Mouse (Mus musculus) liver, embryonic 11.5 days (tissue): ENCODE measurements at regions not wholly inside any gene's neighbourhood (a gene's known extent, or its start where the extent isn't known, plus 50 kb on each side); places are given as distances from the start of the nearest gene placed in this dataset.
"Not testable (repeated sequence)": the region's sequence is repeated elsewhere in the genome, so short reads cannot be mapped to it uniquely, and the experiment has no call there.

Experiments used
- ATAC-seq: fragments of 200-750 bp; cut with Nextera tagmentation; replicated peaks from 2 replicates; pipeline ENCODE4 v1.8.0; 2017; ENCODE audit warnings: moderate number of reproducible peaks, mild to moderate bottlenecking, moderate TSS enrichment, moderate library complexity; ENCODE audit not compliant: low FRiP score
- DNase-seq: peaks from one replicate; pipeline ENCODE4 v3.0.0-alpha.2; 2017; ENCODE audit warnings: low spot score
- H3K27ac ChIP-seq: fragments of 300-500 bp; sonication (generic); 2 replicates; pipeline ENCODE4 v1.5.1; 2014; ENCODE audit warnings: mild to moderate bottlenecking, low read depth, low read length, control low read depth
- H3K27me3 ChIP-seq: fragments of 300-500 bp; sonication (generic); replicated peaks from 2 replicates; pipeline ENCODE4 v1.6.1; 2014; ENCODE audit warnings: low read length, mixed read lengths; ENCODE audit not compliant: control insufficient read depth, insufficient read depth
- H3K36me3 ChIP-seq: fragments of 300-500 bp; sonication (generic); 2 replicates; pipeline ENCODE4 v1.6.1; 2014; ENCODE audit warnings: mild to moderate bottlenecking, low read length, moderate library complexity, mixed read lengths; ENCODE audit not compliant: control insufficient read depth, insufficient read depth
- H3K4me1 ChIP-seq: fragments of 300-500 bp; sonication (generic); replicated peaks from 2 replicates; pipeline ENCODE4 v1.6.1; 2014; ENCODE audit warnings: low read length, mixed read lengths; ENCODE audit not compliant: control insufficient read depth, insufficient read depth
- H3K4me2 ChIP-seq: fragments of 300-500 bp; sonication (generic); 2 replicates; pipeline ENCODE4 v1.6.1; 2014; ENCODE audit warnings: mild to moderate bottlenecking, control low read depth, moderate library complexity
- H3K4me3 ChIP-seq: fragments of 300-500 bp; sonication (generic); 2 replicates; pipeline ENCODE4 v1.5.1; 2014; ENCODE audit warnings: low read depth, low read length, control low read depth
- H3K9ac ChIP-seq: fragments of 300-500 bp; sonication (generic); 2 replicates; pipeline ENCODE4 v1.6.1; 2014; ENCODE audit warnings: low read depth, low read length, control low read depth
- H3K9me3 ChIP-seq: fragments of 300-500 bp; sonication (generic); 2 replicates; pipeline ENCODE4 v1.6.1; 2016; ENCODE audit warnings: low read length, inconsistent platforms, mixed read lengths; ENCODE audit not compliant: control insufficient read depth
- WGBS: fragments of 180-500 bp; shearing (Covaris S2); extraction: QIAGEN DNeasy Blood & Tissue Kit; methylation state at CpG from one replicate; pipeline ENCODE4 v1.1.7; 2014; 5-methylcytosine and 5-hydroxymethylcytosine counted together

GRCm38 (mm10) chr13:97363765-97364164 lies 122.9 kb downstream of the Enc1 start:
- Histone ChIP-seq H3K4me3 (no peak overlapping the region), H3K4me2 (no peak overlapping the region), H3K27me3 (peaks cover 6% of the 10 kb centered on the region; the same call in 1 of the 2 replicates), H3K36me3 (no peaks in the 10 kb centered on the region), H3K27ac (no peak overlapping the region), H3K4me1 (peaks cover 4% of the 10 kb centered on the region), H3K9ac (no peak overlapping the region), H3K9me3 (no peaks in the 10 kb centered on the region)
- no peak for ATAC-seq
- WGBS, result 61% methylated on average over 5 of the region's 5 CpGs
- no peak for DNase-seq

GRCm38 (mm10) chr13:97363214-97363613 lies 122.3 kb downstream of the Enc1 start:
- H3K27me3 ChIP-seq, result peaks cover 6% of the 10 kb centered on the region; the same call in 1 of the 2 replicates
- DNase-seq (no peak), ATAC-seq (no peak)
- WGBS, result 79% methylated on average over 4 of the region's 4 CpGs
- no peak overlapping the region for H3K9ac ChIP-seq
- H3K27ac ChIP-seq, result no peak overlapping the region
- peaks cover 4% of the 10 kb centered on the region for H3K4me1 ChIP-seq
- H3K4me3 ChIP-seq, result no peak overlapping the region
- no peaks in the 10 kb centered on the region for H3K9me3 ChIP-seq
- no peaks in the 10 kb centered on the region for H3K36me3 ChIP-seq
- H3K4me2 ChIP-seq, result no peak overlapping the region

GRCm38 (mm10) chr13:97360551-97360950 lies 119.6 kb downstream of the Enc1 start:
- Histone ChIP-seq H3K4me1 (peaks cover 4% of the 10 kb centered on the region), H3K4me2 (no peak overlapping the region), H3K27me3 (peaks cover 2% of the 10 kb centered on the region; the same call in 1 of the 2 replicates), H3K4me3 (no peak overlapping the region), H3K9me3 (no peaks in the 10 kb centered on the region), H3K27ac (no peak overlapping the region), H3K36me3 (no peaks in the 10 kb centered on the region), H3K9ac (no peak overlapping the region)
- 73% methylated on average over 9 of the region's 9 CpGs for WGBS
- ATAC-seq, result no peak
- no peak for DNase-seq

GRCm38 (mm10) chr13:97358781-97359305 lies 117.9 kb downstream of the Enc1 start:
- H3K4me1 ChIP-seq, result no peaks in the 10 kb centered on the region; the same call in none of the 2 replicates

GRCm38 (mm10) chr13:97358261-97358660 lies 117.4 kb downstream of the Enc1 start:
- ATAC-seq, result no peak
- H3K27me3 ChIP-seq, result no peaks in the 10 kb centered on the region
- no peak overlapping the region for H3K27ac ChIP-seq

More at GRCm38 (mm10) chr13:97358781-97359305, 117.9 kb downstream of the Enc1 start:
- Histone ChIP-seq H3K4me3 (no peak overlapping the region), H3K4me2 (no peak overlapping the region), H3K9me3 (no peaks in the 10 kb centered on the region), H3K27me3 (no peaks in the 10 kb centered on the region), H3K27ac (no peak overlapping the region), H3K9ac (no peak overlapping the region), H3K36me3 (no peaks in the 10 kb centered on the region)
- DNase-seq, result no peak
- WGBS, result 74% methylated on average over 8 of the region's 8 CpGs
- no peak for ATAC-seq

GRCm38 (mm10) chr13:97356923-97357807 lies 116.3 kb downstream of the Enc1 start:
- Histone ChIP-seq H3K36me3 (no peaks in the 10 kb centered on the region), H3K9me3 (no peaks in the 10 kb centered on the region), H3K27ac (no peak overlapping the region), H3K4me2 (no peak overlapping the region), H3K4me1 (no peaks in the 10 kb centered on the region; the same call in 1 of the 2 replicates), H3K9ac (no peak overlapping the region), H3K27me3 (no peaks in the 10 kb centered on the region), H3K4me3 (no peak overlapping the region)
- DNase-seq, result no peak
- ATAC-seq, result no peak
- WGBS, result 59% methylated on average over 13 of the region's 13 CpGs

More at GRCm38 (mm10) chr13:97358261-97358660, 117.4 kb downstream of the Enc1 start:
- Histone ChIP-seq H3K4me3 (no peak overlapping the region), H3K36me3 (no peaks in the 10 kb centered on the region), H3K4me2 (no peak overlapping the region), H3K4me1 (no peaks in the 10 kb centered on the region; the same call in none of the 2 replicates), H3K9ac (no peak overlapping the region), H3K9me3 (no peaks in the 10 kb centered on the region)
- DNase-seq, result no peak
- WGBS, result 80% methylated on average over 6 of the region's 6 CpGs

GRCm38 (mm10) chr13:97355411-97355810 lies 114.5 kb downstream of the Enc1 start:
- 88% methylated on average over 6 of the region's 6 CpGs for WGBS
- H3K4me1 ChIP-seq, DNase-seq, H3K27me3 ChIP-seq, H3K9me3 ChIP-seq, H3K27ac ChIP-seq, H3K9ac ChIP-seq, H3K4me2 ChIP-seq, H3K4me3 ChIP-seq, H3K36me3 ChIP-seq, ATAC-seq: not testable (repeated sequence)

GRCm38 (mm10) chr13:97347696-97348095 lies 106.8 kb downstream of the Enc1 start:
- Histone ChIP-seq H3K9ac (no peak overlapping the region), H3K4me2 (no peak overlapping the region), H3K4me3 (no peak overlapping the region), H3K4me1 (no peaks in the 10 kb centered on the region), H3K9me3 (no peaks in the 10 kb centered on the region), H3K27ac (no peak overlapping the region), H3K27me3 (no peaks in the 10 kb centered on the region), H3K36me3 (no peaks in the 10 kb centered on the region)
- 85% methylated on average over 7 of the region's 7 CpGs for WGBS
- ATAC-seq, result no peak
- DNase-seq, result no peak
